Mouse (Mus musculus) intestine, embryonic 16.5 days (tissue): ENCODE measurements around the gene Ttc30a1. TPM values are rescaled to one million over a fixed set of nuclear protein-coding genes. Genes with fewer than 3 reads are reported as not detected.

ENCODE experiments used
- ATAC-seq: fragments of 200-750 bp; cut with Nextera tagmentation; 2 replicates; pipeline ENCODE4 v1.8.0; 2017; ENCODE audit warnings: moderate TSS enrichment, moderate library complexity
- H3K27ac ChIP-seq: fragments of 300-500 bp; sonication (generic); 2 replicates; pipeline ENCODE4 v1.5.1; 2014; ENCODE audit warnings: mild to moderate bottlenecking, low read length
- H3K27me3 ChIP-seq: fragments of 300-500 bp; sonication (generic); replicated peaks from 2 replicates; pipeline ENCODE4 v1.6.1; 2014; ENCODE audit warnings: low read length, control low read depth, mixed read lengths; ENCODE audit not compliant: control insufficient read depth, insufficient read depth
- H3K36me3 ChIP-seq: fragments of 300-500 bp; sonication (generic); 2 replicates; pipeline ENCODE4 v1.6.1; 2014; ENCODE audit warnings: low read length, control low read depth; ENCODE audit not compliant: control insufficient read depth, insufficient read depth
- H3K4me1 ChIP-seq: fragments of 300-500 bp; sonication (generic); 2 replicates; pipeline ENCODE4 v1.6.1; 2014; ENCODE audit warnings: low read length, control low read depth, mixed read lengths; ENCODE audit not compliant: control insufficient read depth, insufficient read depth
- H3K4me2 ChIP-seq: fragments of 300-500 bp; sonication (generic); 2 replicates; pipeline ENCODE4 v1.6.1; 2014; ENCODE audit warnings: low read depth, low read length, control low read depth
- H3K4me3 ChIP-seq: fragments of 300-500 bp; sonication (generic); 2 replicates; pipeline ENCODE4 v1.5.1; 2014; ENCODE audit warnings: mild to moderate bottlenecking, low read length
- H3K9ac ChIP-seq: fragments of 300-500 bp; sonication (generic); 2 replicates; pipeline ENCODE4 v1.6.1; 2014; ENCODE audit warnings: low read depth, low read length
- H3K9me3 ChIP-seq: fragments of 300-500 bp; sonication (generic); 2 replicates; pipeline ENCODE4 v1.6.1; 2016; ENCODE audit warnings: low read length, control low read depth; ENCODE audit not compliant: control insufficient read depth
- WGBS: fragments of 180-500 bp; shearing (Covaris S2); extraction: QIAGEN DNeasy Blood & Tissue Kit; methylation state at CpG from one replicate; pipeline ENCODE4 v1.1.7; 2014; 5-methylcytosine and 5-hydroxymethylcytosine counted together
- polyA plus RNA-seq: library from polyadenylated mRNA; unstranded; fragments of >200 nt; fragmentation: Nextera tagmentation; extraction: Ambion mirVana; gene quantifications from 2 replicates; pipeline ENCODE4 v1.2.1, GENCODE M21; 2015

Ttc30a1 gene
- polyA plus RNA-seq, 1 experiment from 2014 or later: 5.2 TPM

DNA sequence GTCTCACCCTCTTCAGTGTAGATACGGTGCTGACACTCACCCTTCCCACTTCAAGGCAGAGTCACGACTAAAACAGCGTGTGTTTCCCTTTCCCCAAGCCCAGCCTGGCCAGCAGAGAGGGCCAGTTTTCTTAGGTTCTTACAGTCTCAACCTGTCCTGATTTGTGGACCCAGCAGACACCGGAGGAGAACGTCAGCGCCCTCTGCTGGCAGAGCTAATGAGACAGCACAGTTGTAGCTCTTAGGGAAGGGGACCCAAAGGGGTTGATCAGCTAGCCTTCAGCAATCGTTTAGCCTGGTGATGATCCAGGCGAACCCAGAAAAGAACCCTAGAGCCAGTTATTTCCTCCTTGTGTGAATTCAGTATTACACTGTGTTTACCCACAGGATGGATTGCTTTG is 19.6 kb upstream of the Ttc30a1 start:
- Histone ChIP-seq H3K4me1 (peaks cover 7% of the 10 kb centered on the region; the same call in 1 of the 2 replicates), H3K36me3 (no peaks in the 10 kb centered on the region), H3K9ac (no peak overlapping the region), H3K27me3 (no peaks in the 10 kb centered on the region), H3K9me3 (no peaks in the 10 kb centered on the region), H3K4me2 (no peak overlapping the region), H3K27ac (no peak overlapping the region), H3K4me3 (no peak overlapping the region)
- no peak for ATAC-seq
- WGBS: 43% methylated on average over 8 of the region's 8 CpGs

DNA sequence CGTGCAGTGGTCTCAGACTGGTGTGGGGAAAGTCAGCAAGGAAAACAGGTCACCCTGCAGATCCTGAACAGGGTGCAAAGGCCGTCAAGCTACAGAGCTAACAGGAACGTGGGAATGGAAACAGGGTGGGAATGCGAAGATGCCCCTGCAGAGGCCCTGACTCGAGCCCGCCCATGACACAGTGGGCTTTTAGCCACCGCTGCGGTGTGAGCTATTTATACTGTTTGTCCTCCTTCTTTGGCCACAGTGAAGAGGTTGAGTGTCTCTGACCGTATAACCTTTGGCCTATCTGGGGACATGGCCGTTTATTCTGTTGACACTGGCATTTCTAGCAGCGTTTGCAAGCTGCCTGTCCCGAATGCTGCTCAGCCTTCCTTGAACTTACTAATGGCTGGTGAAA is 17.9 kb upstream of the Ttc30a1 start:
- Histone ChIP-seq H3K9ac (no peak overlapping the region), H3K27me3 (no peaks in the 10 kb centered on the region), H3K36me3 (no peaks in the 10 kb centered on the region), H3K27ac (no peak overlapping the region), H3K4me2 (no peak overlapping the region), H3K4me1 (peaks cover 7% of the 10 kb centered on the region; the same call in 1 of the 2 replicates), H3K4me3 (no peak overlapping the region), H3K9me3 (no peaks in the 10 kb centered on the region)
- ATAC-seq: no peak
- 33% methylated on average over 12 of the region's 12 CpGs for WGBS

DNA sequence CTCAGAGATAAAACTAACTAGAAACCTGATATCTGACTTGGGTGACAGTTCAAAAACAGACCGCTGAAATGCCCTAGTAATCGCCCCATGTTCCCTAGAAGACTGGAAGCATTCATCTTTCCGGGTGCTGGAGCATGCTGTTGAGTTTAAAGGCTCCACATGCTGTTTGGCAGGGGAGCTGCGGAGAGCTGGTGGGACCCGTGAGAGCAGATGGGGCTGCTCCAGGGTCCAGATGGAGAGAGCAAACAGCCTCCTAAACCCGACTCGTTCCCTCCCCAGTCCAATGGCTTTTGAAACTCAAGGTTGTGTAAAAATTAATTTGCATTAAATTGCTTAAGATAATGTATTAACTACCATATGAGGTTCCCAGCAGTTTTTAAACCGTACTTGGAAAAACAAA is 16.9 kb upstream of the Ttc30a1 start:
- Histone ChIP-seq H3K36me3 (no peaks in the 10 kb centered on the region), H3K27ac (no peak overlapping the region), H3K9ac (no peak overlapping the region), H3K27me3 (no peaks in the 10 kb centered on the region), H3K4me3 (no peak overlapping the region), H3K9me3 (no peaks in the 10 kb centered on the region), H3K4me1 (peaks cover 7% of the 10 kb centered on the region; the same call in 1 of the 2 replicates), H3K4me2 (no peak overlapping the region)
- ATAC-seq: no peak
- 32% methylated on average over 8 of the region's 8 CpGs for WGBS

DNA sequence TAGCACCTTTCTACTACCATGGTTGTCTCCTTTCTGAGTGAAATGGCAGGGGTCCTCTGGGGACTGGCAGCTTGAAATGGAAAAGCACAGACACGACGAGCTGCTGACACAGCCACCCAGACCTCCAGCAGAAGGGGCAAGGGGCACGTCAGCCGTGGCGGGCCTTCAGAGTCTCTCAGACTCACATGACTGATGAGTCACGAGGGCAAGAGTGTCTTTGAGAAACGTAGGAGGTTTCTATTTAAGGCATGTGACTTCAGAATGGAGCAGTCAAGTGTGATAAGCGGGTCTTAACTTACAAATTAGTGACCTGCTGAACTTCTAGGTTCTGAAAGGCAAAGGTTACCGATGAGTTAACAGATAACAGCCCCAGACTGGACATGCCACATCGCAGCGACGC is 16.0 kb upstream of the Ttc30a1 start:
- no peaks in the 10 kb centered on the region for H3K27me3 ChIP-seq
- no peak overlapping the region for H3K4me2 ChIP-seq
- ATAC-seq: peak; percentile 81
- H3K9me3 ChIP-seq: no peaks in the 10 kb centered on the region
- H3K4me3 ChIP-seq: no peak overlapping the region
- no peak overlapping the region for H3K27ac ChIP-seq
- no peak overlapping the region for H3K9ac ChIP-seq
- H3K4me1 ChIP-seq: peaks cover 7% of the 10 kb centered on the region; the same call in 1 of the 2 replicates
- 44% methylated on average over 12 of the region's 12 CpGs for WGBS
- H3K36me3 ChIP-seq: no peaks in the 10 kb centered on the region

DNA sequence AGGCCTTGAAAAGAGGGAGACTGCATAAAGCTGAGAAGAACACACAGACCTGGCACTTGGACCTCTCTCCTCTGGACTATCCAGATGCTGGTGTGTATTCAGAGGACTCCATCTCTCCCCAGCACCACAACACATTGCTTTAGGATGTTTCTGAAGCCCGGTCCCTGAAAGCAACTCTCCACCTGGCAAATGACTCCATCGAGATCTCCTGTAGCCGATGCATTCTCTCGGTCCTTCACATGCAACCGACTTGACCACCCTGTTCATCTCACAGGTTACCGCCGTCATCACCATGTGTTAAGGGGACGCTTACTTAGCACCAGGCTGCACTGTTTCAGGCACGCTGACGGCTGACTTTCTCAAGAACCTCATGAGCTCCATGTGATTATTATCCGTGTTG is 13.1 kb upstream of the Ttc30a1 start:
- Histone ChIP-seq H3K27ac (no peak overlapping the region), H3K27me3 (no peaks in the 10 kb centered on the region), H3K36me3 (no peaks in the 10 kb centered on the region), H3K4me3 (no peak overlapping the region), H3K4me1 (peaks cover 11% of the 10 kb centered on the region; the same call in 1 of the 2 replicates), H3K9me3 (no peaks in the 10 kb centered on the region), H3K9ac (no peak overlapping the region), H3K4me2 (no peak overlapping the region)
- no peak for ATAC-seq
- 95% methylated on average over 11 of the region's 11 CpGs for WGBS

DNA sequence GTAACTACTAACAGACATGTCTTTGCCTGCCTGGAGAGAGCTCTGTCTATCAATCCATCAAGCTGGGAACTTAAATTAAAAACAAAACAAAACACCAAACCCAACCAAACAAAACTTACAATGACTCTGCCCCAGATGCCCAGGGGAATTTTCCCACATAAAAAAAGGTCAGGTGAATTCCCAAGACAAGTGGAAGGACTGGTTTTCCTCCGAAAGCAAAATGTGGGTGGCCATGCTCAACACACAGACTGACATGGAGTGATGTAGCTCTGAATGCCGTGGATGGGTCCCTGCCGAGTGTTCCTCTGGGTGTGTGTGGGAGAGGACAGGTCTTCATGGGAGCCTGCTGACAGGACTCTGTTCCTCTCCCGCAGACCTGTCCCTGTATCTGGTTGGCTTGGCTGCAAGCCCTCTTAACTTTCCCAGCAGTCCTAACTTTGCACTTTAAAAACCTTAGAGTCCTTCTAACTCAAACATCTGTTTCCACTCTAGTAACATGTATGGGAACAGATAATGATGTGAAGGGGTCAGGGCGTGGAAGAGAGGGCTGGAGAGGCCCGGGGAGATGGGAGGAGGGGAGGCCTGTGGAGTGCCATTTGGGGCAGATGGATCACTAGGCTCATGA is 9.9 kb upstream of the Ttc30a1 start:
- Histone ChIP-seq H3K4me1 (peaks cover 7% of the 10 kb centered on the region; the same call in 1 of the 2 replicates), H3K9ac (0 out of 2 replicates have a peak overlapping the region, but pooled peaks have one; percentile 27), H3K36me3 (no peaks in the 10 kb centered on the region), H3K4me3 (no peak overlapping the region), H3K27me3 (no peaks in the 10 kb centered on the region), H3K27ac (no peak overlapping the region), H3K9me3 (no peaks in the 10 kb centered on the region), H3K4me2 (no peak overlapping the region)
- WGBS: 44% methylated on average over 6 of the region's 6 CpGs
- ATAC-seq: no peak

DNA sequence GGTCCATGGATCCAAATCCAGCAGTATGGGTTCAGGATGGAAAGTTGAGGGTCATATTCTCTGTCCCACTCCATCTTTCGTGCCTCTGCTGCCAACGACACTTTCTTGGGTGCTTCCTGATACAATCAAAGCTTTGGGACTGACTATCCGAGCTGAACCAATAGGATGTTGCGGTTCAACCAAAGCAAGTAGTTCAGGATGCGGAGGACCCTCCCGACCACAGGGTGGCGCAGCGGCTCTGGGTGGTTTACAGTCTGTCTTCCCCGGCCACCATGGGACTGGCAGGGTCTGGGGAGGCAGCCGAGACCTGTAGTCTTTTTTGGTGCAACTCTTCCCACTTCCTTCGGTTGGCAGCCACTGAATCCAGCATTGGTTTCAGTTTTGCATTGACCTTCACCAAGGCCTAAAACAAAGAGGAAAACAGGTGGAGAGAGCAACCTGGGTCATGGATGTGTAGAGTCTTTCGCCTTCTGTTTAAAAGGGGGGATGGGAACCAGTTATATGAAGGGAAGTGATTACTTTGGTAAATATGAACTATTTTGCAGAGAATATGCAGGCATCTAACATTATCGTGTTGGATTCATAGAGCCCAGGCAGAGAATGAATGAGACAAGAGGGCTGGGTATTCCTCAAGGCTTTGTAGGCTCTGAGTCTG is 9.2 kb upstream of the Ttc30a1 start:
- ATAC-seq: no peak
- Histone ChIP-seq H3K4me1 (peaks cover 10% of the 10 kb centered on the region; the same call in 1 of the 2 replicates), H3K4me3 (no peak overlapping the region), H3K27ac (no peak overlapping the region), H3K4me2 (no peak overlapping the region), H3K36me3 (no peaks in the 10 kb centered on the region), H3K9me3 (no peaks in the 10 kb centered on the region), H3K27me3 (no peaks in the 10 kb centered on the region), H3K9ac (no peak overlapping the region)
- WGBS: 57% methylated on average over 13 of the region's 13 CpGs

DNA sequence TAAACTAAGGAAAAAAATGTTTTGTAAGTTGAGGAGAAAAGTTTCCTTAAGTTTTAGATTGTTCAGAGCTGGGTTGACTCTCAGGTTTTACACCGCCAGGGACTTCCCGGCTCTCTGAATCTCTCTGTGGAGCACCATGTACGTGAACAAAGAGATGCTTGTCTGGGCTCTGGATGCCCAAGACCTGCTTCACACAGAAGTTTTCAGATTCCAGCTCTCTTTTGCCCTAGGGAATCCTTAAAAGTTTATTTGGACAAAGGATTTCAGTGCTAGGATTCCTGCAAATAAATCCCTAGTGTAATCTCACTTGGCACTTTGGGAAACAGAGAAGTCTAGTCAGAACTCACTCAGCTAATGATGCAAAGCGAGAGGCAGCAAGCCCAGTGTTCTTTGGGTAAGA is 7.9 kb upstream of the Ttc30a1 start:
- no peaks in the 10 kb centered on the region for H3K27me3 ChIP-seq
- H3K4me2 ChIP-seq: no peak overlapping the region
- H3K27ac ChIP-seq: no peak overlapping the region
- WGBS: 67% methylated on average over 4 of the region's 4 CpGs
- H3K4me3 ChIP-seq: no peak overlapping the region
- no peak overlapping the region for H3K9ac ChIP-seq
- no peaks in the 10 kb centered on the region for H3K36me3 ChIP-seq
- H3K4me1 ChIP-seq: peaks cover 10% of the 10 kb centered on the region; the same call in 1 of the 2 replicates
- no peak for ATAC-seq
- H3K9me3 ChIP-seq: no peaks in the 10 kb centered on the region

DNA sequence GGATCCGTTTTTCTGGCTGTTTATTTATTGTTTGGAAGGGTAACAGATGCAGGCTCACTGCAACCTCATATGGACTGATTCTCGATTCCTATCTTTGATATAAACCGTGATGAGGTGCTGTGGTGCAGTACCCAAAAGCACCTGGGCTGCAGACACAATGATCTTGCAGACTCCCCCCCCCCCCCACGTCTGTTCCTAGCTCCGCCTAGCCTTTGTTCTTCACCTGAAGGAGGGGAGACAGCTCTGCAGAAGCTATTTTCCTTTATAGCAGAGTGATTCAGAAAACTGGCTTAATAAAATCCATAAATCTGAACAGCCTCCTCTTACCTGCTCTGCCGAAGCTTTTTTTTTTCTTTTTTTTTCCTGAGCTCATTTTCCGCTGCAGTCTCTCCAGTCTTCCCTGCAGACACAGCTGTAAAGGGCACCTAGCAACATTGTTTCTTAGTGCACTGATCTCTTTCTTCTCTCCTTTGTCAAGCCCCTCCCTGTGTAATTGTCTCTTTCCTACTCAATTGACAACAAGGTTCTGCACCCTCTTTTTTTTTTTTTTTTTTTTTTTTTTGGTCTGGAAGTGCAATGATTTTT is 7.1 kb upstream of the Ttc30a1 start:
- no peaks in the 10 kb centered on the region for H3K27me3 ChIP-seq
- H3K9me3 ChIP-seq: no peaks in the 10 kb centered on the region
- H3K4me3 ChIP-seq: no peak overlapping the region
- ATAC-seq: no peak
- 31% methylated on average over 7 of the region's 7 CpGs for WGBS
- no peak overlapping the region for H3K27ac ChIP-seq
- no peak overlapping the region for H3K9ac ChIP-seq
- H3K36me3 ChIP-seq: no peaks in the 10 kb centered on the region
- H3K4me1 ChIP-seq: peaks cover 10% of the 10 kb centered on the region; the same call in 1 of the 2 replicates
- H3K4me2 ChIP-seq: no peak overlapping the region
